Mouse (Mus musculus) kidney, adult 2 months (tissue): ENCODE measurements around the gene Fig4. TPM values are rescaled to one million over a fixed set of nuclear protein-coding genes. Genes with fewer than 3 reads are reported as not detected.

ENCODE experiments used
- DNase-seq: peaks from one replicate; pipeline ENCODE4 v3.0.0; 2021
- H3K27ac ChIP-seq: fragments of 200-500 bp; 2 replicates; pipeline ENCODE4 v1.5.1; 2012; ENCODE audit warnings: low read depth, low read length, control low read depth, inconsistent platforms; ENCODE audit not compliant: insufficient read depth
- H3K27me3 ChIP-seq: fragments of 200-500 bp; replicated peaks from 2 replicates; pipeline ENCODE4 v1.6.1; 2012; ENCODE audit warnings: mild to moderate bottlenecking, moderate library complexity, low read length, inconsistent platforms; ENCODE audit not compliant: control insufficient read depth, insufficient read depth
- H3K36me3 ChIP-seq: fragments of 200-500 bp; 2 replicates; pipeline ENCODE4 v1.6.1; 2012; ENCODE audit warnings: mild to moderate bottlenecking, moderate library complexity, low read length, inconsistent platforms; ENCODE audit not compliant: control insufficient read depth, insufficient read depth
- H3K4me1 ChIP-seq: fragments of 200-500 bp; 2 replicates; pipeline ENCODE4 v1.6.1; 2011; ENCODE audit warnings: low read length; ENCODE audit not compliant: control insufficient read depth, insufficient read depth
- H3K4me3 ChIP-seq: fragments of 200-500 bp; 2 replicates; pipeline ENCODE4 v1.5.1; 2011; ENCODE audit warnings: mild to moderate bottlenecking, low read depth, low read length, control low read depth; ENCODE audit not compliant: insufficient read depth
- CTCF ChIP-seq: fragments of 200-500 bp; conservative IDR thresholded peaks from 2 replicates; pipeline ENCODE4 v1.5.1; 2011; ENCODE audit warnings: low read depth, mild to moderate bottlenecking, control low read depth, low read length, moderate library complexity, mixed read lengths; ENCODE audit not compliant: insufficient read depth, insufficient read length
- POLR2A ChIP-seq: fragments of 200-500 bp; IDR thresholded peaks from one replicate; pipeline ENCODE4 v1.6.1; 2011; ENCODE audit warnings: low read depth, low read length, control low read depth
- WGBS: fragments of 180-500 bp; shearing (Covaris S2); methylation state at CpG from one replicate; pipeline ENCODE4 v1.1.7; 2018; 5-methylcytosine and 5-hydroxymethylcytosine counted together
- polyA plus RNA-seq: library from polyadenylated mRNA; depleted of rRNA; stranded (reverse); fragments of >200 nt; gene quantifications from 2 replicates; pipeline ENCODE4 v1.2.3, GENCODE M21; 2012

The Fig4 gene
- polyA plus RNA-seq, 1 experiment, result 13.4 TPM

- peak; percentile 96 for DNase-seq
- TF ChIP-seq CTCF (peak; percentile 50), POLR2A (no peak)
- no peaks in the 10 kb centered on the region for H3K36me3 ChIP-seq
- no peaks in the 10 kb centered on the region for H3K27me3 ChIP-seq
- H3K4me1 ChIP-seq, result no peaks in the 10 kb centered on the region
- H3K27ac ChIP-seq, result peak within 1 kb of the TSS; percentile 58
- peak within 1 kb of the TSS; percentile 94 for H3K4me3 ChIP-seq
- WGBS, result under 1% methylated on average over 25 of the region's 25 CpGs
These were observed 782 bp upstream of the Fig4 start, which contains the start of gene Ak9 for GRCm38 (mm10) chr10:41303639-41304444. TSS of gene Ak9 (plus strand) at chr10:41303980.

GRCm38 (mm10) chr10:41300161-41300560 is 2.9 kb downstream of the Fig4 start:
- 55% methylated on average over 1 of the region's 1 CpGs for WGBS
- Histone ChIP-seq H3K4me3 (no peak overlapping the region), H3K4me1 (no peaks in the 10 kb centered on the region), H3K36me3 (no peaks in the 10 kb centered on the region), H3K27me3 (no peaks in the 10 kb centered on the region), H3K27ac (no peak overlapping the region)
- no peak for TF ChIP-seq CTCF
- no peak for TF ChIP-seq POLR2A
- DNase-seq, result no peak

GRCm38 (mm10) chr10:41295145-41295544 is 7.9 kb downstream of the Fig4 start:
- 51% methylated on average over 7 of the region's 7 CpGs for WGBS
- Histone ChIP-seq H3K4me3 (no peak overlapping the region), H3K27ac (no peak overlapping the region), H3K36me3 (no peaks in the 10 kb centered on the region), H3K4me1 (peaks cover 5% of the 10 kb centered on the region; the same call in 1 of the 2 replicates), H3K27me3 (no peaks in the 10 kb centered on the region)
- peak; percentile 57 for DNase-seq
- TF ChIP-seq POLR2A, result no peak

GRCm38 (mm10) chr10:41294734-41295133 is 8.3 kb downstream of the Fig4 start:
- Histone ChIP-seq H3K27ac (no peak overlapping the region), H3K27me3 (no peaks in the 10 kb centered on the region), H3K4me3 (no peak overlapping the region), H3K36me3 (no peaks in the 10 kb centered on the region), H3K4me1 (peaks cover 5% of the 10 kb centered on the region; the same call in 1 of the 2 replicates)
- no peak for DNase-seq
- WGBS, result 87% methylated on average over 11 of the region's 11 CpGs
- no peak for TF ChIP-seq POLR2A
- TF ChIP-seq CTCF, result no peak

GRCm38 (mm10) chr10:41293019-41293418 is 10.0 kb downstream of the Fig4 start:
- Histone ChIP-seq H3K27ac (no peak overlapping the region), H3K4me1 (peaks cover 8% of the 10 kb centered on the region; the same call in 1 of the 2 replicates), H3K4me3 (no peak overlapping the region), H3K27me3 (no peaks in the 10 kb centered on the region), H3K36me3 (no peaks in the 10 kb centered on the region)
- WGBS, result 11% methylated on average over 7 of the region's 7 CpGs
- TF ChIP-seq POLR2A, result no peak
- no peak for TF ChIP-seq CTCF
- DNase-seq, result peak; percentile 12

- DNase-seq, result no peak
- peaks cover 8% of the 10 kb centered on the region; the same call in 1 of the 2 replicates for H3K4me1 ChIP-seq
- TF ChIP-seq POLR2A (no peak), CTCF (no peak)
- 80% methylated on average over 2 of the region's 2 CpGs for WGBS
- no peaks in the 10 kb centered on the region for H3K36me3 ChIP-seq
- H3K27ac ChIP-seq, result no peak overlapping the region
- no peaks in the 10 kb centered on the region for H3K27me3 ChIP-seq
- no peak overlapping the region for H3K4me3 ChIP-seq
These were observed 12.0 kb downstream of the Fig4 start for GRCm38 (mm10) chr10:41291021-41291420.

- Histone ChIP-seq H3K36me3 (no peaks in the 10 kb centered on the region; the same call in 1 of the 2 replicates), H3K4me1 (peaks cover 8% of the 10 kb centered on the region; the same call in 1 of the 2 replicates), H3K4me3 (no peak overlapping the region), H3K27me3 (no peaks in the 10 kb centered on the region), H3K27ac (no peak overlapping the region)
- WGBS, result 39% methylated on average over 16 of the region's 16 CpGs
- peak; percentile 76 for DNase-seq
- TF ChIP-seq CTCF (peak; percentile 86), POLR2A (no peak)
These were observed 14.2 kb downstream of the Fig4 start for GRCm38 (mm10) chr10:41288771-41289415.
